Comparison of ENCODE assay signal across 8 mouse cellular contexts in genomic region chr5:146983216-146983615, GRCm38 (mm10). TPM values are rescaled to one million over a fixed set of nuclear protein-coding genes. Genes with fewer than 3 reads are reported as not detected.
DNase-seq lines count a peak whose midpoint lies in the region; ATAC-seq and TF ChIP-seq lines count a peak whose summit lies in the region.

No protein-coding gene starts in this region.

- ATAC-seq in CD4-positive, CD25-positive, alpha-beta regulatory T cell, adult 4 months = no peak
- ATAC-seq in Patski = peak; percentile 45
- peak; percentile 95 for ATAC-seq in megakaryocyte, adult 5-6 weeks (ENCODE audit: poor library complexity, severe bottlenecking)

- no peaks in the 10 kb centered on the region for H3K27me3 ChIP-seq in Patski
- peaks cover 2% of the 10 kb centered on the region; the same call in 1 of the 2 replicates for H3K27me3 ChIP-seq in heart, adult 2 months (ENCODE audit: control insufficient read depth, insufficient read depth, low read length)

- POLR2A ChIA-PET in Patski (lab: Charles Lee) = no interaction called here

- CTCF ChIA-PET in Patski (lab: Charles Lee) = interaction anchor here (0.9 to 2.4 kb wide), 7 partner anchors 10 to 260 kb away, joined by 3 to 11 read pairs (median 3); no protein-coding TSS in a partner anchor

- intact Hi-C loops in heart, adult 2 months (cut with DNase I) = loop anchor here (1.0 to 5.0 kb wide), 4 partner anchors 41 to 334 kb away; no protein-coding TSS in a partner anchor

- in situ Hi-C loops in Patski (cut with MboI; ENCODE audit: low pct_unique_long_range_greater_than_20kb) = loop anchor here (5.0 kb wide), 1 partner anchor 244 kb away; no protein-coding TSS in a partner anchor

- no peaks in the 10 kb centered on the region for H3K4me1 ChIP-seq in heart, adult 2 months (ENCODE audit: control insufficient read depth, insufficient read depth, low read length)

- H3K36me3 ChIP-seq in heart, adult 2 months (ENCODE audit: control insufficient read depth, insufficient read depth, low read length) = no peaks in the 10 kb centered on the region

- no peaks in the 10 kb centered on the region for H3K79me2 ChIP-seq in heart, adult 2 months (replicated peaks; ENCODE audit: control insufficient read depth, insufficient read depth, low read length)

- TF ChIP-seq EP300 in heart, adult 2 months (IDR thresholded peaks at IDR 0.05; ENCODE audit: insufficient read depth, low read depth, low read length) = peak; percentile 71; the same call in 1 of the 2 replicates

- H3K4me3 ChIP-seq in heart, adult 2 months = no peak overlapping the region

- H3K27ac ChIP-seq in heart, adult 2 months = no peak overlapping the region

- peak; percentile 73 for DNase-seq in CD4-positive, CD25-positive, alpha-beta regulatory T cell, adult 2 months (ENCODE audit: low read depth, low spot score)
- no peak for DNase-seq in Patski (ENCODE audit: low read depth, low spot score)
- peak; percentile 76 to 84 for DNase-seq in cerebellum, postnatal 25 days
- peak; percentile 53 to 72 for DNase-seq in heart, adult 2 months
- peak; percentile 55 to 82 for DNase-seq in kidney, postnatal 36 days
- DNase-seq in skeletal muscle tissue, adult 2 months (ENCODE audit: low read depth, low spot score) = peak; percentile 52

- TF ChIP-seq POLR2A in heart, adult 2 months (IDR thresholded peaks at IDR 0.05; ENCODE audit: insufficient read depth, low read depth, low read length) = no peak

- WGBS in heart, adult 2 months = 7% methylated on average over 8 of the region's 8 CpGs

- TF ChIP-seq CTCF in Patski (IDR thresholded peaks at IDR 0.05) = peak; percentile 96
- no peak; the same call in 1 of the 2 replicates for TF ChIP-seq CTCF in heart, adult 2 months (IDR thresholded peaks at IDR 0.05)

- no peak overlapping the region for H3K9ac ChIP-seq in heart, adult 2 months (ENCODE audit: low read depth, low read length)

RNA-seq across cellular contexts. Expression of gene Mtif3, which starts 19.6 kb away (rescaled TPM):
- polyA plus RNA-seq in CD4-positive, CD25-positive, alpha-beta regulatory T cell, adult 4 months (2017; shearing (Covaris generic)) = 10 to 100 TPM; 49.1 to 52.4 TPM
- 39.6 TPM for polyA plus RNA-seq in Patski (2021)
- total RNA-seq in heart, adult 2 months (2021) = 10 to 100 TPM; 21.0 to 23.3 TPM
- 12.2 and 18.1 TPM in 2 replicates for polyA plus RNA-seq in heart, adult 2 months (2012; rRNA removed)
- total RNA-seq in megakaryocyte, adult 5-6 weeks (2015) = 7.1 and 8.9 TPM in 2 replicates
- total RNA-seq in megakaryocyte, adult 5-6 weeks (2017) = 30.7 and 37.1 TPM in 2 replicates

RNA-seq across cellular contexts. Expression of gene Gtf3a, which starts 34.8 kb away (rescaled TPM):
- polyA plus RNA-seq in CD4-positive, CD25-positive, alpha-beta regulatory T cell, adult 4 months (2017; shearing (Covaris generic)) = 10 to 100 TPM; 26.2 to 30.5 TPM
- 77.9 TPM for polyA plus RNA-seq in Patski (2021)
- 10 to 100 TPM; 18.4 to 19.2 TPM for total RNA-seq in heart, adult 2 months (2021)
- 19.2 and 23.0 TPM in 2 replicates for polyA plus RNA-seq in heart, adult 2 months (2012; rRNA removed)
- 67.9 and 73.6 TPM in 2 replicates for total RNA-seq in megakaryocyte, adult 5-6 weeks (2015)
- 93.2 and 95.0 TPM in 2 replicates for total RNA-seq in megakaryocyte, adult 5-6 weeks (2017)
